Mouse (Mus musculus): ENCODE measurements around the gene Rab40c.

DNA sequence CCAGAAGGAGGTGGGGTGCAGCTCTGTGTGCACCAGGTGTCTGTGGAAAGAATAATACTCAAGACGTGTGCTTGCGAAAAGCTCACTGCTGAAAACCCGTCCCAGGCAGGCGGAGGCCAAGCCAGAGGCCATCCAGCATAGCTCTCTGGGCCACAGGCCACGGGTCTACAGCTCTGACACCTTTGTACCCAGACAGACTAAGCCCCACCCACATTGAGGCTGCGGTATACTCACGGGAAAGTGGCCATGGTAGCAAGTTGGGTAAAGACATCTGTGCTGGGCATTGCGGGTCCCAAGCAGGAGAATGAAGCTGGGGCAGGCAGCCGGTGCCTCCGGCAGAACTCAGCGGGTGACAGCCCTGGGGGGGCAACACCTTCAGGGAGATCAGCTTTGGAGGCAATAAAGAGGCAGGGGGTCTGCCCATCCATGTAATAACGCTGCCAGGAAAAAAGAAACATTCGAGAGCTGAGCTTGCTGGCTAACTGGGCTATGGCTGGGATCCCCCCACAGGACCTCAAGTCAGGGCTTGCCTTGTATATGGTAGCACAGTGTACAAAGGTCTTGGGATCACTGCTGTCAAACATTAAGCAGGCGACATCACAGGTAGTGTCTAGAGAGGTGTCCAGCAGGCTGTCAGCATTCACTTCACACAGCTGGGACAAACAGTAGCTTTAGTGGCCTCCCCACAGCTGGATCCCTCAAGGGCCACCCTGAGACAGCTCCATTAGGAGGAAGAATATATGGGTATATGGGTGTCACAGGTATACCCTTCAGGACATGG is 79.9 kb downstream of the Rab40c start:
- TF ChIP-seq CTCF (IDR thresholded peaks at IDR 0.05) (no peak), POLR2A (IDR thresholded peaks at IDR 0.05; ENCODE audit: insufficient read depth, low read depth, low read length) (no peak), EP300 (IDR thresholded peaks at IDR 0.05; ENCODE audit: insufficient read depth, low read depth, low read length) (no peak)
